Mouse (Mus musculus) left cerebral cortex, adult 18-20 months (tissue): ENCODE data around the gene Pik3r1. TPM values are rescaled to one million over a fixed set of nuclear protein-coding genes. Genes with fewer than 3 reads are reported as not detected.
A peak's percentile ranks its signal among the peaks of the same experiment; 100 is the strongest.

Source experiments
- DNase-seq, 2 experiments: peaks; one replicate each; pipeline ENCODE4 v3.0.0; 2021 to 2022; ENCODE audit warnings: low spot score in 2 of 2, mixed read lengths in 1 of 2
- total RNA-seq, 2 experiments: library from RNA; stranded (reverse); gene quantifications; 2 replicates each; pipeline ENCODE4 v1.2.3; 2021

Pik3r1 gene
- total RNA-seq, 2 experiments from 2014 or later = 120 to 129 TPM

- peak; percentile 34 to 47 for DNase-seq
These were observed 806 bp downstream of the Pik3r1 start for GRCm38 (mm10) chr13:101767013-101767808.

- DNase-seq = no peak
These were observed 1.4 kb downstream of the Pik3r1 start for GRCm38 (mm10) chr13:101766605-101767012.

- no peak for DNase-seq
These were observed 2.0 kb downstream of the Pik3r1 start for GRCm38 (mm10) chr13:101765976-101766375.

- DNase-seq = no peak
These were observed 3.9 kb downstream of the Pik3r1 start for GRCm38 (mm10) chr13:101764111-101764510.

GRCm38 (mm10) chr13:101763676-101764075 lies 4.3 kb downstream of the Pik3r1 start:
- DNase-seq = no peak

GRCm38 (mm10) chr13:101763149-101763548 lies 4.9 kb downstream of the Pik3r1 start:
- no peak for DNase-seq

- no peak for DNase-seq
These were observed 6.4 kb downstream of the Pik3r1 start for GRCm38 (mm10) chr13:101761617-101762016.

GRCm38 (mm10) chr13:101760953-101761352 lies 7.1 kb downstream of the Pik3r1 start:
- DNase-seq = no peak

- no peak for DNase-seq
These were observed 7.9 kb downstream of the Pik3r1 start for GRCm38 (mm10) chr13:101760001-101760687.

GRCm38 (mm10) chr13:101759281-101759871 lies 8.6 kb downstream of the Pik3r1 start:
- DNase-seq = no peak

- DNase-seq = no peak
These were observed 10.1 kb downstream of the Pik3r1 start for GRCm38 (mm10) chr13:101757801-101758422.

GRCm38 (mm10) chr13:101755228-101755627 lies 12.8 kb downstream of the Pik3r1 start:
- DNase-seq = no peak

GRCm38 (mm10) chr13:101753639-101754038 lies 14.4 kb downstream of the Pik3r1 start:
- DNase-seq = no peak

- no peak for DNase-seq
These were observed 16.2 kb downstream of the Pik3r1 start for GRCm38 (mm10) chr13:101751816-101752215.

GRCm38 (mm10) chr13:101746012-101746595 lies 21.9 kb downstream of the Pik3r1 start:
- no peak for DNase-seq

- DNase-seq = no peak
These were observed 23.1 kb downstream of the Pik3r1 start for GRCm38 (mm10) chr13:101744943-101745342.

GRCm38 (mm10) chr13:101744053-101744452 lies 24.0 kb downstream of the Pik3r1 start:
- DNase-seq = no peak

- no peak for DNase-seq
These were observed 24.8 kb downstream of the Pik3r1 start for GRCm38 (mm10) chr13:101743247-101743646.

- no peak for DNase-seq
These were observed 25.4 kb downstream of the Pik3r1 start for GRCm38 (mm10) chr13:101742596-101742995.

GRCm38 (mm10) chr13:101741530-101742309 lies 26.3 kb downstream of the Pik3r1 start:
- DNase-seq = no peak
